Mouse (Mus musculus) B cell, adult 2 months (primary cell): ENCODE results near the gene Atf7ip.

Experiments used
- DNase-seq, 2 experiments: peaks; one replicate each; pipeline ENCODE4 v3.0.0; 2022

Atf7ip gene

GRCm38 (mm10) chr6:136554774-136555522, 49.0 kb downstream of the Atf7ip start:
- peak; percentile 41 to 45 for DNase-seq

GRCm38 (mm10) chr6:136555523-136555915, 49.6 kb downstream of the Atf7ip start:
- DNase-seq = peak; percentile 84 to 88

DNA sequence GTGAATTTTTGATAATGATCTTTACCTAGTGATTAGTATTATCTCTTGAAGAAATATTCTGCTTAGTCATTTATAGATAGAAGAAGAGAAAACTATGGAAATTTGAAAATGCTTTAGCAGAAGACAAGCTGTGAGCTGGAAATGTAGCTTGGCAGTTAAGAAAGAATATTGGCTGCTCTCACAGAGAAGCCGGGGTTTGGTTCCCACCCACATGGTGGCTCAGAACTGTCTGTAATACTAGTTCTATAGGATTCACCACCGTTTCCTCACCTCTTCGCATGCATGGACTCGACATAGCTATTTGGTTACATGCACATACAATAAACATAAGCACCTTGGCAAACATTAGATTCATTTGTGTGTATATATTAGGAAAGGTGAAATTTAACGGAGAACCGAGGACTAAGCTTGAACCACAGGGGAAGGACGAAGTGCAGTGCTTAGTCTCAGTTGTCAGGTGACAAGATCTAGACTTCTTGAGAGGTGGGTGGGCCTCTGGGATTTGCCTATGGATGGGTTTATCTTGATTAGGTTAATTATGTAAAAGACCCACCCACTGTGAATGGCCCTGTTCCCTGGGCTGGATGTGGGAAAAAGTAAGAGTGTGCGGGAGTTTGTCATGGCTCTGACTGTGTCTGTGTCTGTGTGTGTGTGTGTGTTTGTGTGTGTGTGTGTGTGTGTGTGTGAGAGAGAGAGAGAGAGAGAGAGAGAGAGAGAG, 52.5 kb downstream of the Atf7ip start:
- DNase-seq = no peak

- no peak for DNase-seq
Observed at GRCm38 (mm10) chr6:136566002-136566401, 60.0 kb downstream of the Atf7ip start.

DNA sequence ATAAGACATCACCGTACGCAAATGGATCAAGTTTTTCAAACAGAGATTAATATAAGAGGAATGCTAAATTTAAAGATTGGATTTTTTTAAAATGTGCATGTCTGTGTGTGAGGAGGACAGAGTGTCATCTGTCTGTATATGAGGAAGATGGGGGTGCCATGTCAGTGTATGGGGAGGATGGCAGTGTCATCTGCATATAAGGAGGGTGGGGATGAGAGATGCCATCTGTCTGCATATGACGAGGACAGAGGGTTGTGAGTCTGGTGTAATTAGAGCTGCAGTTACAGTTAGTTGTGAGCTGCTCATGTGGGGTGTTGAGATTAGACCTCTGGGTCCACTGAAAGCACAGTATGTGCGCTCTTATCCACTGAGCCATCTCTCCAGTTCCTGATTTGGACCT, 84.8 kb downstream of the Atf7ip start:
- DNase-seq = no peak

DNA sequence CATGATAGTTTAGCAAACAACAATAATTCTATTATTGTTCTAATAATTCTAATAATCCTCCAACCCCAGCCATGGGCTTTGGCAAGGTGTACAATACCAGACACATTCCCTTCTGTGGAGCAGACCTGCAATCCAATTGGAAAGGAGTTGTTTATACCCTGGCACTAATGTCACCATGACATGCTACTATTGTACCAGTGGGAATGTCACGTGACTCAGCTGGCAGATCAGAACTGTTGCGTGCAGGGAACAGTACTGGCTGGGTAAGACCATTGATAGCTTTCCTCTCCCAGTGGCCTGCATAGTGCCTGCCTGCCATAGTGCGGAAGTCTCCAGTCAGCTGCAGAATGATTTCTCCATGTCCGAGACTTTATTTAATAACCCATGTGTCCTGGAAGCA, 88.6 kb downstream of the Atf7ip start:
- no peak for DNase-seq

- DNase-seq = no peak
Observed at GRCm38 (mm10) chr6:136602601-136603000, 96.6 kb downstream of the Atf7ip start.

- no peak for DNase-seq
Observed at GRCm38 (mm10) chr6:136611351-136612215, 105.6 kb downstream of the Atf7ip start.

- DNase-seq = peak in 1 of 2 experiments; percentile 29
Observed at GRCm38 (mm10) chr6:136612312-136612711, 106.3 kb downstream of the Atf7ip start.

DNA sequence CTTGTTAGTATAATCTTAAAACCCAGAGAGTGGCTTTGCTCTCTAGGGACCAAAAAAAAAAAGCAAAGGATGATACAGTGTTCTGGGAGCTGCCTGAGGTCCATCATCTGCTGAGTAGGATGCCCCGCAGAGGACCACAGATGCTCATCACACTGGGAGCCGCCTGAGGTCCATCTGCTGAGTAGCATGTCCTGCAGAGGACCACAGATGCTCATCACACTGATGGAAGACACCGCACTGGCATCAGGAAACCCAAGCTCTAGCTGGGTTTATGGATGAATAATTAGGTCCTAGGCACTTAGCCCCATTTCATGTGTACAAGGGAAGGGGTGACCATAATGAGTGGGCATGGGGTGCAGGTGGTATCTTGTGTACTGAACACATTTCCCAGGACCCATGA, 108.2 kb downstream of the Atf7ip start:
- DNase-seq = no peak

DNA sequence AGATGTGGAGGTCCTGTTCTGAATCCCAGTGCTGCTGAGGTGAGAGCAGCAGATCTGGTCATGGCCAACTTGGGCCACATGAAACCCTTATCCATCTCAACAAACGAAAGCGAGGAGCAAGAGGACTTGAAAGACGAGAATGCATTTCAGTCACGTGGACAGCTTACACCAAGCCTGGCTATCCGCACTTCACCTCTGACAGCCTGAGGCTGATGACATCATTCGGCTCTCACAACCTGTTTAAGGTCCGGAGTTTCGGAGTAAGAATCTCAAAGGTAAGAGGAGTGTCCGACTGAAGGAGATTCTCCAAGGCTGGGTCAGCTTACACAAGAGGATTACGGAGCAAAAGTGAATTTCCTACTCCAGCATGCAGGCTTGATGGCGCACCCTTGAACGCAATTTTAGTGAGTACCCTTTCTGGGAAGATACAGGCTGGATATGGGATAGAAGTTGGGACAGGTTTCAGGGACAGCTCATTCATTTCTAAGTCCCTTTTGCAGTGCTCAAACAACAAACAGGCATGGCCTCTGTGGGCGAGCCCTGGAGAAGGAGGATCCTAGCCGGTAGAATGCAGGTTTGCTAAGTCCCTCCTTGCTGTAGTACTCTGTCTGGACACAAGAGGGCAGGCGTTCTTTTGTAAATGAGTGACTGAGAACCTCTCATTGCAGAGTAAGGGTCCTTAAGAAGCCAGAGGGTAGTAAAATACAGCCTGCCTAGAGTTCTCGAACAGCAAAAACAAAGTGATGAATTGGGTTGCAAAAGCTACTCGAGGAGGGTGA, 114.6 kb downstream of the Atf7ip start:
- DNase-seq = peak; percentile 86 to 88

DNA sequence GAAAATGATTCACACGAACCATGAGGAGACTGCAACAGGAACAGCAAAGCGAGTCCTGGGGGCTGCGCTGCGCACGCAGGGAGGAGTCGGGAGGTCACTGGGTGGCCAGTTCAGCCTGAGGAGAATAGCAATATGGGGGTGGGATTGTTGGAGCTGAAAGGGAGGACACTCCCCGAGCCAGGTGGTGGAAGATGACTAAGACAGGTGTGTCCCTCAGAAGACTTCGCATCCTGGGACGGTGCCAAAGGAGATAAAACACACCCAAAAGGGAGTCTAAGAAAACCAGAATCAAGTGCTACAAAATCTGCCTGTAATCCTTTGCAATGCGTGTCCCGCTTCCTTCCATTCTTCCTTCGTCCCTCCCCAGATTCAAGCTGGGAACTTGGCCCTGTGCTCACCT, 119.5 kb downstream of the Atf7ip start:
- no peak for DNase-seq

DNA sequence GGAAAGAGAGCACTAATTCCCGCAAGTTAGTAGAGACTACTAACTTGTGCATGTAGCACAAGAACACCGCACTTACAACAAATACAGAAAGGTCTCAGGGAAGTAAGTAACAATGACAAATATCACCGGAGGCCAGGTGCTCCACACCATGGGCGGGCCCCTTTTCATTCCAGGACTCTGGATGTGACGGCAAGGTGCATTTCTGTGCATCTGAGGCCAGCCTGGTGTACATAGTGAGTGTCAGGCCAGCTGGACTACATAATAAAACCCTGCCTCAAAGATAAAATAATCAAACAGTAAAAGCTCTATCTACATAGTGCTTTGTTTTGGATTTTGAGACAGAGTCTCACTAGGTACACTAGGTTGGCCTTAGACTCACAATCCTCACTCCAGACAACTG, 123.7 kb downstream of the Atf7ip start:
- DNase-seq = no peak

DNA sequence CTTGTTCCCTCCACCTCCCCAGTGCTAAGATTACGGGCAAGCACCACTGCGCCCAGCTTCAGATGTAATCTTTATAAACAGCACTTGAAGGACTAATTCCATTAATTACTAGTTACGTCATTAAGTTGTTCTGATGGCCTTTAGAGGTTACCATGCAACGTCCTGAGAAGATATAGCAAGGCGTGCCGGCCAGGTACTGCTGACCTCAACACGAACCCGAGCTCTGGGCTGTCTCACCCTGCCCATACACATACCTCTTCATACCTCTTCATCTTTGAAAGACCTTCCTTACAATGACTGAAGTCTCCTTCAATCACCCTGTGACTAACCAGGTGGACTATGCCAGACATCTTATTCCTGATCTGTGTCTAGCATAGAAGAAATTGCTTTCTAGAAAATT, 125.6 kb downstream of the Atf7ip start:
- no peak for DNase-seq

- no peak for DNase-seq
Observed at GRCm38 (mm10) chr6:136631945-136632534, 126.1 kb downstream of the Atf7ip start.

- DNase-seq = no peak
Observed at GRCm38 (mm10) chr6:136633154-136633553, 127.2 kb downstream of the Atf7ip start.

DNA sequence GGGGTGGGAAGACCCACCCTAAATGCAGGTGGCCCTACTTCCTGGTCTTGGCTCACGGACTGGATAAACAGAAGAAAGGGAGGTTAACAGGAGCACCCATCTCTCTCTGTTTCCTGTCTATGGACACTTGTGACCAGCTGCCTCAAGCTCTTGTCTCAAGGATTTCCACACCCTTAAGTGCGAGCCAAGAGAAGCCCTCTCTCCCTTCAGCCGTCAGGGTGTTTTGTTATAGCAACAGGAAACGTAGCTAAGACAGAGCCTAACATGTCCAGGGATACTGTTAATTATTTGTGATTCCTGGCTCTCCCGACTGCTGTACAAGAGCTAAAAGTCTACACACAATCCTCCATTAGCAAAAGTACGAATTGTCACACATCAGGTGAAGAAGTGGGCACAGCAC, 127.8 kb downstream of the Atf7ip start:
- DNase-seq = no peak

GRCm38 (mm10) chr6:136634982-136635381, 129.0 kb downstream of the Atf7ip start:
- no peak for DNase-seq

GRCm38 (mm10) chr6:136644171-136644570, 138.2 kb downstream of the Atf7ip start:
- DNase-seq = peak; percentile 67 to 71

GRCm38 (mm10) chr6:136645754-136646153, 139.8 kb downstream of the Atf7ip start:
- DNase-seq = no peak

DNA sequence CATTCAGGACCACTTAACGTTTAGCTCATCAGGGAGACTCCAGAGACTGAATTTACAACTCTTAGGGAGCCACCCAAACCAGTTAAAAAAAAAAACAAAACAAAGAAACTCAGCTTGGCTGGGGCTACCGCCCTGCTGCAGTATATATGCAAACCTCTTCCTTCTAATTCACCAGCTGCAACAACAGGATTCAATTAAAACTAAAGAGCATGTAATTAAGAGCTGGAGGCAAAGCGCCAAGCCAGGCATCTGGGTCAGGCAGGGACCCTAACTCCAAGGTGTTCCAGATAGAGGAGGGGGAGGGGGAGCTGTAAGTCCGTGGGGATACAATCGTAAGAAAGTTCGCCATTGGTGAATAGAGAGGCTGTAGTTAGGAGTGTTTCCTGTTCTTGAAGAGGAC, 140.2 kb downstream of the Atf7ip start:
- DNase-seq = no peak

GRCm38 (mm10) chr6:136647455-136647861, 141.5 kb downstream of the Atf7ip start:
- DNase-seq = no peak
